Mouse (Mus musculus) hindbrain, embryonic 13.5 days (tissue): ENCODE data around the gene Slc16a12. TPM values are rescaled to one million over a fixed set of nuclear protein-coding genes. Genes with fewer than 3 reads are reported as not detected.

Experiments
- microRNA-seq: library from miRNA; unstranded; fragments of <30 nt; microRNA quantifications from one replicate; pipeline ENCODE4, GENCODE M21; 2016
- polyA plus RNA-seq: library from polyadenylated mRNA; unstranded; fragments of >200 nt; fragmentation: Nextera tagmentation; extraction: Ambion mirVana; gene quantifications from 2 replicates; pipeline ENCODE4 v1.2.1, GENCODE M21; 2015

Slc16a12 gene
- polyA plus RNA-seq, 1 experiment from 2014 or later = 3.9 TPM

Small RNA genes lying within 50 kb of the gene (microRNA-seq; reads per million reads assigned to microRNA genes)
- not detected for gene Gm27476

Other genes starting within 250 kb of the Slc16a12 start
- 23.4 and 24.4 TPM in 2 replicates for gene Lipa, start 219.8 kb downstream of the Slc16a12 start, polyA plus RNA-seq
- gene Ifit2, start 196.6 kb downstream of the Slc16a12 start, polyA plus RNA-seq = 2.7 and 3.8 TPM in 2 replicates
- gene Ifit3, start 163.8 kb downstream of the Slc16a12 start, polyA plus RNA-seq = 0.78 and 0.88 TPM in 2 replicates
- gene Ifit1bl1, start 145.3 kb downstream of the Slc16a12 start, polyA plus RNA-seq = 0.60 and 1.00 TPM in 2 replicates
- gene Ifit3b, start 139.3 kb downstream of the Slc16a12 start, polyA plus RNA-seq = 0.14 and 0.27 TPM in 2 replicates
- 0.22 and 0.39 TPM in 2 replicates for gene Ifit1bl2, start 106.5 kb downstream of the Slc16a12 start, polyA plus RNA-seq
- 0.23 and 0.34 TPM in 2 replicates for gene Ifit1, start 106.4 kb downstream of the Slc16a12 start, polyA plus RNA-seq
- gene Pank1, start 132.2 kb upstream of the Slc16a12 start, polyA plus RNA-seq = 7.6 and 7.7 TPM in 2 replicates
- 15.6 and 21.3 TPM in 2 replicates for gene Kif20b, start 175.1 kb upstream of the Slc16a12 start, polyA plus RNA-seq